Mouse (Mus musculus): ENCODE measurements around the gene Nup153. TPM values are rescaled to one million over a fixed set of nuclear protein-coding genes. Genes with fewer than 3 reads are reported as not detected.

Gene Nup153
- 23.6 and 26.4 TPM in 2 replicates for polyA plus RNA-seq (2012; ENCODE audit: low replicate concordance)

GRCm38 (mm10) chr13:46727837-46728268, at the start of gene Nup153:
TSS of gene Nup153 (minus strand) at chr13:46727940.

GRCm38 (mm10) chr13:46669048-46669619, 58.6 kb downstream of the Nup153 start, which contains the start of gene Fam8a1:
TSS of gene Fam8a1 (plus strand) at chr13:46669522.

Other genes with a start within 250 kb of the Nup153 start
- 0.08 and 0.28 TPM in 2 replicates for gene Cap2, start 226.1 kb downstream of the Nup153 start, polyA plus RNA-seq (2012; ENCODE audit: low replicate concordance)
- 7.7 and 16.3 TPM in 2 replicates for gene Fam8a1, start 58.4 kb downstream of the Nup153 start, polyA plus RNA-seq (2012; ENCODE audit: low replicate concordance)
- 4.2 and 5.0 TPM in 2 replicates for gene Kif13a, start 201.9 kb upstream of the Nup153 start, polyA plus RNA-seq (2012; ENCODE audit: low replicate concordance)